Mouse (Mus musculus): Measurements from ENCODE around the gene Chd3.

Gene Chd3

DNA sequence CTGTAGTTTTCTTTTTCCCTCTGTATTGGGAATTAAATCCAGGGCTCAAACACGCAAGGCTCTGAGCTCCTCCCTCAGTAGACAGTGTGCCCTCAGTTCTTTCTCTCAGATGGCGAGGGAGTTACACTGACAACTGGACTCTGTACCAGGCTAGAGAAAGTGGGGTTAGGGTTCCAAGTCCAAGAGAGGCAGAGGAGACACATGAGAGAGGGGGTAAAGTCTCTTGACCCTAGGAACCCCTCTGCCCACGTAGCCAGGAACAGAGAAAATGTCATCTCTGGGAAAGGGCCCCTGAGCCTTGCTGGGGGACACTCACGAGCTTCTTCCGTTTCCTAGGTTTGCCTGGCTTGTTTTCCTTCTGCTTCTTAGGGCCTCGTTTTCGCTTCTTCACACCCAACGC lies 4.8 kb downstream of the Chd3 start:
- no peak for DNase-seq

DNA sequence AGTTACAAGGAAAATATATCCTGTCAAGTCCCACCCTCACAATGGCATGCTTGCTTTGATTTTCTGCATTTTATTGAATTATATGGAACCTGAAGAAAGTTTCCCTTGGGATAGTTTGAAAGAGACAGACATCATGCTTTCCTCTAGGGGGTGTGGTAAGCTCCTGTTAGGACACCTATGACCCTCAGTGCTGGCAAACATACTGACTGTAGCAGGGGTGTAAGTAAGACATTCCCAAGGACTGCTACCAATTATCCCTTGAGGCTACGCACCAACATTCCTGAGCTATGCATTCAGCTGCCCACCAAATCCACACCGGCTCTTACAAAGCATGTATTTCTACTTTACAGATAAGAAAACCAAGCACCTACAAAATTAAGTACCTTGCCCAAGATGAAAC lies 6.7 kb downstream of the Chd3 start:
- no peak for DNase-seq

DNA sequence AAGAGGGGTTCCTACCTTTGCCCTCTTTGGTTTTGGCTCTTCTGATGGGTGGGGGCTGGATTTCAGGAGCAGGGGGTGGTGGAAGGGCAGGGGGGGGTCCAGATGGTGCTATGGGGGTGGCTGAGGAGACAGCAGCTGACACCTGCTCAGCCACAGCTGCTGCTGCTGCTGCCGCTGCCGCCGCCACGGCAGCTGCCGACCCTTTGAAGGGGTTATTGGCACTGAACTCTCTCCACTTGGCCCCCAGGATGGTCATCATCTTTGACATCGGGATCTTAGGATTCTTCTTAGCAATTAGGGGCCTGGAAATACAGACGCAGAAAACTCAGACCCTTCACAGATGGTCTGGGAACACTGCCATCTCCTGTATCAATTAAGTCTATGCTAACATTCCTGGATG lies 7.2 kb downstream of the Chd3 start:
- DNase-seq = no peak

DNA sequence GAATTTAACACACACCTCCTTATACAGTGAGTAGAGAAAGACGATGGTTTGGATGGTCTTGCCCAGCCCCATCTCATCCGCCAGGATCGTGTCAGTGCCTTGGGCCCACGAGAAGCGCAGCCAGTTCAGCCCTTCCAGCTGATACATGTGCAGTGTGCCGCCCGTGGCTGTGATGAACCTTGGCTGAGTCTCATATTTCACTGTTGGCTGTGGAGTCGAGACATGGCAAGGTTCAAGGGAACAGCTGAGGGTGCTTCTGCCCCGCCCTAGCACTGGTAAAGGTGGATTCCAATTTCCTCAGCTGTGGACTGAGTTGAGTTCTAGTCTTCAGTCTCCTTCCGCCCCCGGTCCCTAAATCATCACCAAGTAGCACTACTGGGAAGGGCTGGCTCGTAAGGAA lies 11.5 kb downstream of the Chd3 start:
- DNase-seq = no peak

DNA sequence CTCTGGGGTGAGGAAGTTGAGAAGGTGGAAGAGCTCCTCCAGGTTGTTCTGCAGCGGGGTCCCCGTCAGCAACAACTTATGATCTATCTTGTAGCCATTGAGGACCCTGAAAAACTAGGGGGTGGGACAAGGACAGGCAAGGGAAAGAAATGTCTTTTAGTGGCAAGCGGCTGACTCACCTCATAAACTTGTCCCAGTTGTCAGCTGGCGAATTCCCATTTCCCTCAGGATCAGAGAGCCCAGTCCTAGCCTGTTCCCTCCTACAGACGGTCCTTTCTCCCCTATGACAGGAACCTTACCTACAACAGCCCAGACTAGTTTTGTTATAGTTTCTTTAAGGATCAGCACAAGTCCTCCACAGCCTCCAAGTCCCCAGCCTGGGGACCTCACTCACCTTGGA lies 12.7 kb downstream of the Chd3 start:
- no peak for DNase-seq

DNA sequence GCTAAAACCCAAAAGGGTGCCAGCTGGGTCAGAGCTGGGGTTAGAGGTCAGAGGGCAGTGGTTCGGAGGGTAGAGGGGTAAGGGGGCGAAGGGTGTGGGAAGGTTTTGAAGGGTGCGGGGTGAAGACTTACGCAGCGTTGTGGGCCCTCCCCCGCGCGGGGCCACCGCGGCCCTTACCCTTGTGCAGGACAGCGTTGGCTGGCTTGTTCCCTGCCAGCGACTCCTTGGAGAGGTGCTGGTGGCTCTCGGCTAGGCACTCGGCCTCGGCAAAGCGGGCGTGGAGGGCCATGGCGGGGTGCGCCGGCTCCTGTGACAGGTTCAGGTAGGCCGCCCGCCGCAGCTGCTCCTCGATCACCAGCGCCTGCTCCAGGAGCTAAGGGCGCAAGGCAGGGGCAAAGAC lies 22.8 kb downstream of the Chd3 start:
- DNase-seq = no peak

DNA sequence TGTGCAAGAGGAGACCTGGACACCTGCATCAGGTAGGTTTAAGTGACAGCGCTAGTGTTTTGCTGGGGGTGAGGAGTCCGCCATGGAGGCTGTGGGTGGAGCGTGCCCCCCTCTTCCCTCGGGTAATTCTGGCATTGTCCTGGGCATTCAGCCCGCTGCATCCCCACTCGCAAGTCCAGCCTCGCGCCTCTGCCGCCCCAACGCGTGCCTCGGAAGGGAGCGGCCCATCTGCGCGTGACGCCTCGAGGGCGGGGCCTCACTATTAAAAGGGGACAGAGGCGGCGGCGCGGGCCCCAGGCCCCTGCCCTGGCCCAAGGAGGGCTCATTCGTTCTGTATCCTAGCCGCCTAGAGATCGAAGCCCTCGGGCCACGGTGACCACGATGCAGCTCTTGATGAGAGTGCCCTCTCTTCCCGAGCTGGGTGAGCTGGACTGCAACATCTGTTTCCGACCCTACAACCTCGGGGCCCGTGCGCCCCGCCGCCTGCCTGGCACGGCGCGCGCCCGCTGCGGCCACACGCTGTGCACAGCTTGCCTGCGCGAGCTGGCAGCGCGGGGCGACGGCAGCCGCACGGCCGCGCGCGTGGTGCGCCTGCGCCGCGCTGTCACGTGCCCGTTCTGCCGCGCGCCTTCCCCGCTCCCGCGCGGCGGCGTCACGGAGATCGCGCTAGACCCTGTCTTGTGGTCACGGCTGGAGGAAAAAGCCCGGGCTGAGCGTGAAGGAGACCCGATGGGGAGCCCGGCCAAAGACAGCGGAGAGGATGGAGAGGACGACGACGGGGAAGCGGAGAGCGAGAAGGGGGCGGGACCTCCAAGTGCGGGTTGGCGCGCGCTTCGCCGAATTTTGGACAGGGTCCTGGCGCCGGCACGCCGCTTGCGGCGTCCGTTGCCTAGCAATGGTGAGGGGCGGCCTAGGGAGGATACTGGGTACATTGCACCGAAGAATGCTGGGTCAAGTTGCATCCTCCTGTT lies 28.8 kb downstream of the Chd3 start, which contains the start of gene Rnf227:
Gene Rnf227 (plus strand): TSS at position 301 of the 971 bp plus-strand sequence.
- peak; percentile 82 for DNase-seq

DNA sequence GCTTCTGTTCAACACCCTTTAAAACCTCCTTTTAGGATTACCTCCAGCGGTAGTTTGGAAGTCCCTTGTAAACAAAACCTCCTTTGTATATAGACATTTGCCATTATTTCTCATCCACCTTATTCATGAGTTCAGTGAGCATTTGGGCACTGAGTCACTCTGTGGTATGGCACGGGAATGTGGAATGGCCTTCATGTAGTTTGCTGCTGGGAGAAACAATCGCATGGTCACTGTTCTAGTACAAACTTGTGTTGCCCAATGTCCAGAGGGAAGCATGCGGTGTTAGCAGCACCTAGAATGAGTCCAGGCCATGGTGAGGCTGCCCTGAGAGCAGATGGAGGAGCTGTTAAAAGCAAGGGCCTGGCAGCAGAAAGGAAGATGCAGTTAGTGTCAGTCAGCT lies 34.4 kb downstream of the Chd3 start:
- DNase-seq = no peak

DNA sequence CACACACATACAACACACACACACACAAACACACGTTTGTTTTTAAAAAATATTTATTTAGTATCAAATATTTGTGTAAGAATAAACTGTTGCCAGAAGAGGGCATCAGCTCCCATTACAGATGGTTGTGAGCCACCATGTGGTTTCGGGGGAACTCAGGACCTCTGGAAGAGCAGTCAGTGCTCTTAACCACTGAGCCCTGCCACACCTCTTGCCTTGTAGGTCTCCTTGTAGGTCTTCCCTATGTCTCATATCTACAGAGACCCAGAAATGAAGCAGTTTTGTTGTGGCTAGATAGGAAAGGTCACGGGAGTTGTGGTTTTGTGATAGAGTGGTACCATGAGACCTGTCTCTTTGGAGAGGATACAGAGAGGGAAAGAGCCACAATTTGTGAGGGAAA lies 35.3 kb downstream of the Chd3 start:
- no peak for DNase-seq

DNA sequence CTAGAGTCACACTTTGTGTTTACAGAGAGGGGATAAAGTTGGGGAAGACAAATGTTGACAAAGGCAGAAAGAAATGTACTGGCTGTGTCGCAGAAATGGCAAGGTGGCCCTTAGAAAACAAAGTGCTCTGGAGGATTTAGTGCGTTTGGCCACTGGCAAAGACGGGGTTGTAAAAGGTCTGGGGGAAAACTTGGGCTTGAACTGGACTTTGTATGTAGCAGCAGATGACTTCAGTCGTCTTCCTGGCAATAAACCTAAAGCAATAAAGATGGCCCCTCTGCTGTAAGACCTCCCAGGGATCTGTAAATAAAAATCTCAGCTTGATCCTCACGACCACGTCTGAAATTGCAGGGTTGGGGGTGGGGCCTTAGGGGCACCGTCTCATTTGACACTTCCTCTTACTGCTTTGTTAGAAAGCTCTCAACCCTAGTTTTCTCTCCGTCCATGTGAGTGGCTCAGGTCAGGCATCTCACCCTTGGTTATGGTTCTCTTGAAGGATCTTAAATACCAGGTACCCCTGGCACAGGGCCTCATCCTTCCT lies 36.4 kb downstream of the Chd3 start:
- no peak for DNase-seq

DNA sequence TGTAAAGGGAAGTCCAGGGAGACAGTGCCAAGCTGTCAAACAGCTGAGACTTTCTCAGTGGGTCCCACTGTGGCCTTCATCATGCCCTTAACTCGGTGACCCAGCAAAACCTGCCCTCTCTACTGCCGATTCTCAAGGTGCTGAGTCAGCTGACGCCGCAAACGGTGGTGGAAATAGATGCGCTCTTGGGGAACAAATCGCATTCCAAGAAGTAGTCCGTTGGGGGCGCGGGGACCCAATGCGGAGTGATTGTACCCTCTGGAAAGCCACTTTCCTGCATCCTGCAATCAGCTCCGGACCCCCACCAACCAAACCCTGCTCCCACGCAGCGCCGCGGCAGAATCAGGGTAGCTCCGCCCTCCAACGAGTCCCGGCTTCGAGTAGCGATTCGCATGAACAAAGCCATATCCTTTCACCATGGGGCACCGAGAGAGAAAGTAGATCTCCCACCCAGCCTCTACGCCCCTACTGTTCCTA lies 37.2 kb downstream of the Chd3 start:
- DNase-seq = peak; percentile 85

DNA sequence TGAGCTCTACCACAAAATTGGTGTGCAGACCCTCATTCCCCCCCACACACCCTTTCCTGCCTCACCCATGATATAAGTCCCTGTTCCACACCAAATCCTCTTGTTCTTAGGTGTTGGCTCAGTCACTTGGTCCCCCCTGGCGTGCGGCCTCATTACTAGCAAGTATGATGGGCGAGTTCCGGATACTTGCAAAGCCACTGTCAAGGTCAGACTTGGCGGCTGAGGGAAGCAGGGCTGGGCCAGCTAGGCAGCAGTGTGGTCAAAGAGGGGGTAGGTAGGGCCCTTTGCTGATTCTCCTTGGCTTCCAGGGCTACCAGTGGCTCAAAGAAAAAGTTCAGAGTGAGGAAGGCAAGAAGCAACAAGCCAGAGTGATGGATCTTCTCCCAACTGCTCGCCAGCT lies 38.1 kb downstream of the Chd3 start:
- DNase-seq = no peak

DNA sequence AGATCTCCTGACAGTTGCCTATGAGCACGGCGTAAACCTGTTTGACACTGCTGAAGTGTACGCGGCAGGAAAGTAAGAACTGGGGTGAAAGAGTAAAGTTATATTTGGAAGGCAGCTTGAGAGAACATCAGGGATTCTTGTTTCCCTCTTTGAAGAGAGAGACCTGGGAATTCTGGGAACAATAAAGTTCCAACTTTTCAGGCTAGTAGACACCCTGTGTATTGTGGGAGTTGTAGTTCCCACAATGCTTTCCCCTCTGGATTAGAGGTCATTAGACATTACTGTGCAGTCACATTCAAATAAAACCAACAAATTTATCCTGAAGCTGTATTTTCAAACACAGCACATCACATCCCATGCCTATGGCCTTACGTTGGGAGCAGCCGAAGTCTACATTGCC lies 40.7 kb downstream of the Chd3 start:
- DNase-seq = no peak

DNA sequence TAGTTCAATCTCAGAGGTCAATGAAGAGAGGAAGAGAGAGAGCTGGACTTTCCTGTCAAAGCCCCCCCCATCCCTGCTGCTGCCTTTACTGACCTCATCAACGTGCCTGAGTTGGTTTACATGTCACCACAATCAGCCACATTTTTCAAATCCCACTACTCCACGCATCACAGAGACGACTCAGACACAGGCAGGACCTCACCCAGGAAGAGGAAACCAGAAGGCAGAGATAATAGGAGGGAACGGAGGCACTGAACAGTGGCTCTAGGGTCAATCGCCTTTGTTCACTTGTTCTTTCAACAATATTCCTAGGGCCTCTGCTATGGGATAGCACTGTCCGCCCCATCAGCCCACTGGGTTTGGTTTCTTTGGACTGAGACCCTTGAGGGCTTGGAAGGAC lies 41.6 kb downstream of the Chd3 start:
- no peak for DNase-seq

DNA sequence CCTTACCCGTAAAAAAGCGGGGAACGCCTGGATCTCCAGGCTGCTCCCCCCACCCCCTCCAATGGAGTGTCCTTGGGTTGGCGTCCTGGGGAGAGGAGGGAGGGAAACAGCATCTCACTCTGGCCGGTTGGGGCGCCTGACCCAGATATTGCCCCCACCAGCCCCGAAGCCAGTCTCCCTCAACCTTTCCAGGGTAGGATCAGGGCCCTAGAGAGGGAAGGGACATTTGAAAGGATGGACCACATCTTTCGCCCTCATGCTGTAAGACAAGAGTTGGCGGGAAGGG lies 42.1 kb downstream of the Chd3 start:
- no peak for DNase-seq

DNA sequence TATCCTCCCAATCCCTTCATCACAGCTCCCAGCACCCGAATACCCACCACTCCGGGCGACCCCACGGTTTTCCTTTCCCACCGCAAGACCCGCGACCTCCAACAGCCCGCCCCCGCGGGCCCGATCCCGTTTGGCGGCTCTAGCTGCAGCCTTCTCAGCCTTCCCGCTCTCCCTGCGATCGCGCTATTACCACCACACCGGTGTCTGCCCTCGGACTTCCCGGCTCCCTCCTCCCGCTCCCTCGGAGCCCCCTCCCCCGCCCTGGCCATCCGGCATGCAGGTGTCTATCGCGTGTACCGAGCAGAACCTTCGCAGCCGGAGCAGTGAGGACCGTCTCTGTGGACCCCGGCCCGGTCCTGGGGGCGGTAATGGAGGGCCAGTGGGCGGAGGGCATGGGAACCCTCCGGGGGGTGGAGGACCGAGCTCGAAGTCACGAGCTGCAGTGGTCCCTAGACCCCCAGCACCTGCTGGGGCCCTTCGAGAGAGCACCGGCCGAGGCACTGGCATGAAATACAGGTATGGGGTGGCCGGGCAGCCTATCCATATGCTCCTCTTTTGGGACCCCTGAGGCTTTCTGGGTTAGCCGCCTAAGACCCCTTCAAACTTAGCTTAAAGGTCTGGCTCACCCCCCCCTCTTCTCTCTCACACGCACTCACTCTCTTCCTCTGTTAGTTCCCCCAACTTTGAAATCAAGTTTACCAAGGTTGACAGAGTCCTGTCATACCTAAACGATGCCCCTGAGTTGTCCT lies 42.6 kb downstream of the Chd3 start:
- DNase-seq = peak; percentile 43

DNA sequence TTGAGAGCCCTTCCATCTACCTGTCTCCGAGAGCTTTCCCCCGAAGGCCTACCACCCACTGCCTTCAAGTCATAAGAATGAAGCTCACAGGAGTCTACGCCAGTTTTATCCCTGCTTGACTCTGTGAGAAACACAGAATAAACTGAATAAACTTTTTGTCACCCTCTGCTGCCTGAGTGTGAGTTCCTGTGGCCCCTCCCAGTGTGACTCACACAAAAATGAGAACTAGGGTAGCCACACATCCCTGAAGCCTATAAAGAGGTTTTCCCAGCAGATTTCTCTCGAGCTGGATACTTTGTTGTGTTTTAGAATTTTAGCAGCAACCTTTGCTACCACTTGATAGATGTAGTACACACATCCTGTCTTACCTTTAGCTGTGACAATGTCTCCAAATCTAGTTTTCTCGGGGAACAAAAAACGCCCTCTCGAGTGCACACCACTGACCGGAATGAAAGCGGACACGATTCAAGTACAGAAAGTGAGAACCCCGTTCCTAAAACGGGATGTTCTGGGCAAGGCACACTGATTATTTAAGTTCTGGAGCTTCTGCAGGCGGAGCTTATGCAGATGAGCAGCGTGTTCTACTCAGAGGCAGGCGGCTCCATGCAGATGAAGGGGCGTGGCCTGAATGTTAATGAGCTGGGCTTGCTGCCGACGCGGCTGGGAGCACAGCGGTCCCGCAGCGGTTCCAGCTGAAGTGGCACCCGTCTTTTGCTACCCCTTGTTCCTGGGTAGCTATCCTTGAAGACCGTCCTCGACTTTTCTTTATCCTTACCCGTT lies 43.4 kb downstream of the Chd3 start, which contains the start of gene Kcnab3:
Gene Kcnab3 (plus strand): TSS at position 631 of the 780 bp plus-strand sequence.
- peak; percentile 75 for DNase-seq

DNA sequence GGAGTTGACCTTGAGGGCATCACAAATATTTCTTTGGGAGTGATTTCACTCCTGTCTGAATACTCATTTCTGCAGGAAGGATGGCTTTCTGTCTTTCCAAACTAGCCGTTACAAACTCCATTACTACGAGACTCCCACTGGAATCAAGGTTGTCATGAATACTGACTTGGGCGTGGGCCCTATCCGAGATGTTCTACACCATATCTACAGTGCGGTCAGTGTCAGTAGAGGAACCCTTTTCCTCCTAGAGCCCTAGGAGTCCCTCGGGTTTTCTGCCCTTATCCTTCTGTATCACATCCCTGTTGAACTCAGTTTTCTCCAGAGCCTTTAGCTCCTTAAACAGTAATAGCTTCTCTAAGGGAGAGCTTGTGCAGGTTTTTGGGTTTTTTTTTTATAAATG lies 44.5 kb downstream of the Chd3 start:
- no peak for DNase-seq

DNA sequence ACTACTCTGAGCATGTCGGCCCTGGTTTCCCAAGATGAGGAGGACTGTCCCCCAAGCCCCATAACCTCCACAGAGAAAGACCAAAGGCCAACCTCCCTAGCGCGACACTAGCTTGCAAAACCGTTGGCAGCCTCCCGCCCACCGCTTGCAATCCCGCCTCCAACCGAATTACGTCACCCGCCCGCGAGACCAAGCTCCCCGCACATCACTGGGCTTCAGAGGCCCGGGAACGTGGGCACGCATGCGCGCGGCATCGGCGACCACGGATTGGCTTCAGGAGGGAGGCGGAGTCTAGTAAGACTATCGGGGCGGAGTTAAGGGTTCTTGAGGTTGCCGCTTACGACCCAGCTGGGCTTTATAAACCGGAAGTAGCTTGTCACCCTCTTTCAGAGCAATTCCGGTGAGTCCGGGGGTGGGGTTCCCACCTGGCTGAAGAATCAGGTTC lies 45.5 kb downstream of the Chd3 start, which contains the start of the genes Cntrob and Trappc1:
Gene Cntrob (minus strand): TSS at position 109 of the 445 bp plus-strand sequence.
Gene Trappc1 (plus strand): TSS at position 314 of the 445 bp plus-strand sequence.
- DNase-seq = peak; percentile 98

DNA sequence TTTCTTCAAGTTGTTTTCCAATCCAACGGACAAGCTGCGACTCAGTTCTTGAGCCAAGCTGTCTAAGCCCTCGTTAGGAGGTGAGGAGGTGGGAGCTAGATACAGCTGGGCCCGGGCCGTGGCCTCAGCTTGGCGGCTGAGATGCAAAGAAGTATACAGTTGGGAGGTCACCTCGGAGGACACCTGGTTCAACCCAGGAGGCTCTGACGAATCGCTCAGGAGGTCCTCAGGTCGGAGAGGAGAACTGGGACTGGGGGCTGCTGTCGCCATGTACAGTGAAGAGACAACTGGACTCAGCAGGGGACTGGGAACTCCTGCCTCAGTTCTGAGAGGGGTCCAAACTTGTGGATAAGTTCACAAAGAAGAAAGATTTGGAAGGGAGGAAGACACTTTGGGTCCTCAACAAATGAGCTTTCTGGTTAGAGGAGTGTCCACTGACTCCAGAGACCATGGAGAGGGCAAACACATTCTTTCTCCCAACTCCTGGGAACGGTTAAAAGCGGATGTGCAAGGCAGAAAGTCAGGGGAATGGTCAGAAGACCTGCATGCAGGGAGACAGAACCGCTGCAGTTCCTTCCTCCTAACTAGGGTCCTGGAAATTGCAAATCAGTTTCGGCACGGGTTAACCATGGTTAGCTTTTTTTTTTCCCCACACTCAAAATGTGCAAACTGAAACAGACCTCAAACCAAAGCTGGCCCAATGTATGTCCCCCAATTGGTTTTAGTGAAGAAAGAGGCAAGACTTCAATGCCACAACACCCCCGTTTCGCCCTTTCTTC lies 46.3 kb downstream of the Chd3 start:
- no peak for DNase-seq

DNA sequence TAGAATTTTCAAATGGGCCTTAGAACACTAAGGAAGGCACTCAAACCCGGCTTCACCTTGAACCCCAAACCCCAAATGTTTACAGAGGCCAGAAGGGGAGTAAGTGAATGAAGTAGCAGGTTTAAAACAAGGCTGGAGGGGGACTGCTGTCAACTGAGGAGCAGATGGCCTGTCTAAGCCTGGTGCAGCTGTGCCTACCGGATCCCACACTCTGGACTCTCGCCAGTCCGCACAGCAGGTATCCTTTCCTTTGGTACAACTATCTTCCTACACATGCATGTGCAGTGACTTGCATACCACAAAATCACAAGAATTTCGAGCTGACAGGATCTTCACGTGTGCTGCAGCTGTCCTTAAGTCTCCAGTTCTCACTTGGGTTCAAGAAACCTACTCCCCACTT lies 47.2 kb downstream of the Chd3 start:
- DNase-seq = no peak

DNA sequence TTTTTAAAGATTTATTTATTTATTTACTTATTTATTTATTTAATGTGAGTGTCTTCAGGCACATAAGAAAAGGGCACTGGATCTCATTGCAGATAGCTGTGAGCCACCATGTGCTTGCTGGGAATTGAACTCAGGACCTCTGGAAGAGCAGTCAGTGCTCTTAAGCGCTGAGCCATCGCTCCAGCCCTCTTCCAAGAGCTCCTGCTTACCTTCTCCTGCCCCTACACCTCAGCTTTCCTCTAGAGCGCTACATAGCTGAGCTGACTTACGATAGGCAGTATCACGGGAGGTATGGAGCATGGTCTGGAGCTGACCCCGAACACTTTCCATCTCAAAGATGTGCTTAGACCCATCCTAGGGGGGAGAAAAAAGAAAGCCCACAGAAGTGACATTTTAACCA lies 47.6 kb downstream of the Chd3 start:
- no peak for DNase-seq
